Mouse (Mus musculus) ES-Bruce4 (cell line): ENCODE results near the gene C1qtnf6.

Experiments
- CTCF ChIP-seq: IDR thresholded peaks from one replicate; pipeline ENCODE4 v1.8.1; 2011; ENCODE audit warnings: low read depth, low read length
- EP300 ChIP-seq: IDR thresholded peaks from 2 replicates; pipeline ENCODE4 v1.6.1; 2011; ENCODE audit warnings: low read depth, low read length; ENCODE audit not compliant: insufficient read depth
- POLR2A ChIP-seq: IDR thresholded peaks from one replicate; pipeline ENCODE4 v1.8.1; 2011; ENCODE audit warnings: low read length; ENCODE audit not compliant: insufficient read depth

DNA sequence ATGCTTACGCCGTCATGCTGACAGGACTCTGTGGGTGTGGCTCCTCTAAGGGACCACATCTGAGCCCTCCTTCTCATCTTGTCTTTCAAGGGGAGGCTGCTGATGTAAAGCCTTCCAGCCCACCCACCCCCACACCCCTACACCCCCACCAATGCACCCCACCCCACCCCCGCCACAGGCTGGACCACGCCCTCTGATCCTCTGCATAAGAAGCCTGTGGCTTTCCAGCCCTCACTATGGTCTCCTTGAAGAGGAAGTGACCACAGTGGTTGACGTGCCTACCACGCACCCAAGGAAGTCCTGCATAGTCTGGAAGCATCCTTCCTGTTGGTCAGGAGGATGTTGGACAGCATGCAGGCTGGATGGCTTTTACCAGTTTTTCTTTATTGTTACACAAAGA is 15.5 kb downstream of the C1qtnf6 start:
- TF ChIP-seq EP300 (no peak), CTCF (no peak), POLR2A (no peak)
